Mouse (Mus musculus) embryonic fibroblast, embryonic 13.5 days (primary cell): ENCODE data around the gene Vwce. TPM values are rescaled to one million over a fixed set of nuclear protein-coding genes. Genes with fewer than 3 reads are reported as not detected.

Experiments
- H3K27ac ChIP-seq: 2 replicates; pipeline ENCODE4 v1.5.1; 2012; ENCODE audit warnings: low read length, control low read depth, inconsistent platforms; ENCODE audit not compliant: insufficient read depth
- H3K4me1 ChIP-seq: 2 replicates; pipeline ENCODE4 v1.6.1; 2011; ENCODE audit warnings: low read length; ENCODE audit not compliant: control insufficient read depth, insufficient read depth
- H3K4me3 ChIP-seq: 2 replicates; pipeline ENCODE4 v1.5.1; 2011; ENCODE audit warnings: mild to moderate bottlenecking, control low read depth, low read length; ENCODE audit not compliant: insufficient read depth
- CTCF ChIP-seq: IDR thresholded peaks from 2 replicates; pipeline ENCODE4 v1.5.1; 2011; ENCODE audit warnings: mild to moderate bottlenecking, control low read depth, low read length, moderate library complexity, borderline replicate concordance; ENCODE audit not compliant: insufficient read depth
- POLR2A ChIP-seq: IDR thresholded peaks from 2 replicates; pipeline ENCODE4 v1.6.1; 2011; ENCODE audit warnings: low read depth, mild to moderate bottlenecking, control low read depth, low read length, moderate library complexity
- polyA plus RNA-seq: library from polyadenylated mRNA; stranded (reverse); fragments of >200 nt; gene quantifications from 2 replicates; pipeline ENCODE4 v1.2.4, GENCODE M21; 2011; ENCODE audit warnings: low read depth; ENCODE audit not compliant: missing spikeins, insufficient read length

The Vwce gene
- polyA plus RNA-seq, 1 experiment = 1.1 TPM

GRCm38 (mm10) chr19:10699851-10700250 lies 65.8 kb downstream of the Vwce start:
- TF ChIP-seq CTCF (no peak), POLR2A (no peak)
- peaks cover 20% of the 10 kb centered on the region for H3K4me1 ChIP-seq
- H3K4me3 ChIP-seq = no peak overlapping the region
- no peak overlapping the region for H3K27ac ChIP-seq

- no peak overlapping the region for H3K27ac ChIP-seq
- H3K4me1 ChIP-seq = peaks cover 18% of the 10 kb centered on the region
- TF ChIP-seq POLR2A (no peak), CTCF (no peak)
- no peak overlapping the region for H3K4me3 ChIP-seq
Measured at GRCm38 (mm10) chr19:10701013-10701726, 67.2 kb downstream of the Vwce start.

GRCm38 (mm10) chr19:10702125-10702524 lies 68.1 kb downstream of the Vwce start:
- no peak overlapping the region for H3K4me3 ChIP-seq
- H3K27ac ChIP-seq = no peak overlapping the region
- peaks cover 15% of the 10 kb centered on the region for H3K4me1 ChIP-seq
- TF ChIP-seq POLR2A (no peak), CTCF (no peak)

- no peak overlapping the region for H3K27ac ChIP-seq
- H3K4me3 ChIP-seq = no peak overlapping the region
- TF ChIP-seq CTCF (no peak), POLR2A (no peak)
- H3K4me1 ChIP-seq = peaks cover 8% of the 10 kb centered on the region
Measured at GRCm38 (mm10) chr19:10703470-10703869, 69.5 kb downstream of the Vwce start.

GRCm38 (mm10) chr19:10707087-10707875 lies 73.3 kb downstream of the Vwce start:
- Histone ChIP-seq H3K4me1 (no peaks in the 10 kb centered on the region), H3K4me3 (no peak overlapping the region), H3K27ac (no peak overlapping the region)
- TF ChIP-seq POLR2A = no peak
- no peak for TF ChIP-seq CTCF

GRCm38 (mm10) chr19:10707881-10708280 lies 73.9 kb downstream of the Vwce start:
- H3K4me3 ChIP-seq = no peak overlapping the region
- TF ChIP-seq CTCF (no peak), POLR2A (no peak)
- no peak overlapping the region for H3K27ac ChIP-seq
- H3K4me1 ChIP-seq = no peaks in the 10 kb centered on the region

- Histone ChIP-seq H3K4me3 (no peak overlapping the region), H3K4me1 (no peaks in the 10 kb centered on the region), H3K27ac (peak overlapping the region; percentile 13; the same call in 1 of the 2 replicates)
- no peak for TF ChIP-seq CTCF
Measured at GRCm38 (mm10) chr19:10708900-10709299, 74.9 kb downstream of the Vwce start.

- no peak overlapping the region for H3K4me3 ChIP-seq
- H3K27ac ChIP-seq = peak overlapping the region; percentile 13; the same call in 1 of the 2 replicates
- peak; percentile 99 for TF ChIP-seq CTCF
- TF ChIP-seq POLR2A = no peak
- H3K4me1 ChIP-seq = no peaks in the 10 kb centered on the region
Measured at GRCm38 (mm10) chr19:10709360-10710087, 75.5 kb downstream of the Vwce start.

- Histone ChIP-seq H3K4me3 (no peak overlapping the region), H3K27ac (no peak overlapping the region), H3K4me1 (no peaks in the 10 kb centered on the region)
- TF ChIP-seq CTCF (peak; percentile 79), POLR2A (no peak)
Measured at GRCm38 (mm10) chr19:10710088-10710511, 76.1 kb downstream of the Vwce start.
